Mouse (Mus musculus) C2C12 (cell line): ENCODE measurements at regions not wholly inside any gene's neighbourhood (a gene's known extent, or its start where the extent isn't known, plus 50 kb on each side); places are given as distances from the start of the nearest gene placed in this dataset.

Source experiments
- CTCF ChIP-seq: IDR thresholded peaks from one replicate; pipeline ENCODE4 v1.5.1; 2011; ENCODE audit not compliant: control insufficient read depth, insufficient read depth, insufficient read length
- FOSL1 ChIP-seq: IDR thresholded peaks from one replicate; pipeline ENCODE4 v1.8.0; 2011; ENCODE audit warnings: mild to moderate bottlenecking, low read length; ENCODE audit not compliant: poor library complexity, insufficient read depth, severe bottlenecking

- TF ChIP-seq FOSL1 = no peak
- no peak for TF ChIP-seq CTCF
These were observed 1037.3 kb downstream of the Slc22a22 start for GRCm38 (mm10) chr15:56440171-56440570.
